Mouse (Mus musculus) layer of hippocampus, adult 2 months (tissue): Measurements from ENCODE around the gene Homer2. TPM values are rescaled to one million over a fixed set of nuclear protein-coding genes. Genes with fewer than 3 reads are reported as not detected.
A peak's percentile ranks its signal among the peaks of the same experiment; 100 is the strongest.

Experiments
- DNase-seq, 2 experiments: peaks; one replicate each; pipeline ENCODE4 v3.0.0; 2022; ENCODE audit warnings: low spot score in 2 of 2
- H3K27ac ChIP-seq: fragments of 200-600 bp; 2 replicates; pipeline ENCODE4 v1.8.1; 2022
- H3K4me3 ChIP-seq: fragments of 200-600 bp; 2 replicates; pipeline ENCODE4 v1.8.1; 2022; ENCODE audit warnings: mild to moderate bottlenecking
- CTCF ChIP-seq: fragments of 200-600 bp; conservative IDR thresholded peaks from 2 replicates; pipeline ENCODE4 v1.8.1; 2022; ENCODE audit warnings: antibody characterized with exemption, mild to moderate bottlenecking, moderate library complexity
- total RNA-seq, 2 experiments: library from RNA; stranded (reverse); gene quantifications; 2 replicates each; pipeline ENCODE4 v1.2.3; 2021

Gene Homer2
- total RNA-seq, 2 experiments from 2014 or later = 90.4 to 92.1 TPM

- H3K4me3 ChIP-seq = no peak overlapping the region
- no peak for DNase-seq
- TF ChIP-seq CTCF = no peak
- no peak overlapping the region for H3K27ac ChIP-seq
These were observed 18.8 kb upstream of the Homer2 start for GRCm38 (mm10) chr7:81725986-81726727.

GRCm38 (mm10) chr7:81723851-81724250 lies 16.5 kb upstream of the Homer2 start:
- DNase-seq = no peak
- TF ChIP-seq CTCF = no peak
- H3K4me3 ChIP-seq = no peak overlapping the region
- H3K27ac ChIP-seq = no peak overlapping the region

GRCm38 (mm10) chr7:81721271-81721670 lies 13.9 kb upstream of the Homer2 start:
- no peak for DNase-seq
- no peak for TF ChIP-seq CTCF
- Histone ChIP-seq H3K27ac (no peak overlapping the region), H3K4me3 (no peak overlapping the region)

- no peak for DNase-seq
- Histone ChIP-seq H3K27ac (no peak overlapping the region), H3K4me3 (no peak overlapping the region)
- TF ChIP-seq CTCF = no peak
These were observed 11.9 kb upstream of the Homer2 start for GRCm38 (mm10) chr7:81719216-81719661.

GRCm38 (mm10) chr7:81718657-81719056 lies 11.3 kb upstream of the Homer2 start:
- DNase-seq = peak; percentile 39 to 59
- no peak overlapping the region for H3K27ac ChIP-seq
- no peak for TF ChIP-seq CTCF
- no peak overlapping the region for H3K4me3 ChIP-seq

- no peak for DNase-seq
- TF ChIP-seq CTCF = no peak
These were observed 2.8 kb upstream of the Homer2 start for GRCm38 (mm10) chr7:81710166-81710565.

GRCm38 (mm10) chr7:81708165-81708564 lies 838 bp upstream of the Homer2 start:
- no peak overlapping the region for H3K4me3 ChIP-seq
- no peak for TF ChIP-seq CTCF
- no peak for DNase-seq
- H3K27ac ChIP-seq = no peak overlapping the region

More at GRCm38 (mm10) chr7:81710166-81710565, 2.8 kb upstream of the Homer2 start:
- no peak overlapping the region for H3K4me3 ChIP-seq
- H3K27ac ChIP-seq = no peak overlapping the region

GRCm38 (mm10) chr7:81706416-81707391 lies 623 bp downstream of the Homer2 start:
- no peak for TF ChIP-seq CTCF
- Histone ChIP-seq H3K27ac (peak overlapping the region; percentile 83), H3K4me3 (peak overlapping the region; percentile 69)
- DNase-seq = peak in 1 of 2 experiments; percentile 18

- Histone ChIP-seq H3K4me3 (peak overlapping the region; percentile 69), H3K27ac (peak overlapping the region; percentile 71)
- TF ChIP-seq CTCF = no peak
- DNase-seq = no peak
These were observed 1.3 kb downstream of the Homer2 start for GRCm38 (mm10) chr7:81706027-81706415.

- Histone ChIP-seq H3K27ac (peak overlapping the region; percentile 12), H3K4me3 (no peak overlapping the region)
- DNase-seq = no peak
- no peak for TF ChIP-seq CTCF
These were observed 9.0 kb downstream of the Homer2 start for GRCm38 (mm10) chr7:81698357-81698756.

- peak overlapping the region; percentile 9; the same call in 1 of the 2 replicates for H3K27ac ChIP-seq
- H3K4me3 ChIP-seq = no peak overlapping the region
- no peak for TF ChIP-seq CTCF
- DNase-seq = no peak
These were observed 9.4 kb downstream of the Homer2 start for GRCm38 (mm10) chr7:81697954-81698353.

GRCm38 (mm10) chr7:81695763-81696533 lies 11.4 kb downstream of the Homer2 start:
- TF ChIP-seq CTCF = no peak
- no peak overlapping the region for H3K4me3 ChIP-seq
- H3K27ac ChIP-seq = no peak overlapping the region
- no peak for DNase-seq
